Mouse (Mus musculus) erythroid progenitor cell, adult 5-6 weeks (primary cell): ENCODE measurements around the gene Commd1. TPM values are rescaled to one million over a fixed set of nuclear protein-coding genes. Genes with fewer than 3 reads are reported as not detected.

Experiments used
- ATAC-seq: replicated peaks from 2 replicates; pipeline ENCODE4 v1.8.0; 2016; ENCODE audit warnings: moderate number of reproducible peaks, mild to moderate bottlenecking, moderate TSS enrichment, inconsistent platforms; ENCODE audit not compliant: poor library complexity, low FRiP score, severe bottlenecking
- total RNA-seq, 2 experiments: library from RNA; stranded (forward) in 1 of 2; stranded (reverse) in 1 of 2; fragments of 150-400 nt in 1 of 2; fragments of 186-747, 209-891 nt in 1 of 2; gene quantifications; 2 replicates each; pipeline versions ENCODE4 v1.2.3 to v1.2.4; 2015 to 2017; ENCODE audit warnings: low replicate concordance in 2 of 2

The Commd1 gene
- total RNA-seq, 2 experiments from 2014 or later, result 30.7 to 38.1 TPM

- no peak for ATAC-seq
Observed at GRCm38 (mm10) chr11:22957791-22958374, 24.3 kb downstream of the Commd1 start.

- no peak for ATAC-seq
Observed at GRCm38 (mm10) chr11:22956830-22957229, 25.4 kb downstream of the Commd1 start.

- no peak for ATAC-seq
Observed at GRCm38 (mm10) chr11:22956346-22956745, 25.8 kb downstream of the Commd1 start.

- ATAC-seq, result no peak
Observed at GRCm38 (mm10) chr11:22952668-22953067, 29.5 kb downstream of the Commd1 start.

- ATAC-seq, result no peak
Observed at GRCm38 (mm10) chr11:22950131-22950530, 32.1 kb downstream of the Commd1 start.

GRCm38 (mm10) chr11:22949101-22949500 is 33.1 kb downstream of the Commd1 start:
- ATAC-seq, result peak; percentile 71; the same call in 1 of the 2 replicates

- ATAC-seq, result no peak
Observed at GRCm38 (mm10) chr11:22938983-22939382, 43.2 kb downstream of the Commd1 start.

- ATAC-seq, result no peak
Observed at GRCm38 (mm10) chr11:22937716-22938316, 44.4 kb downstream of the Commd1 start.

- ATAC-seq, result no peak
Observed at GRCm38 (mm10) chr11:22936446-22937125, 45.6 kb downstream of the Commd1 start.

- no peak for ATAC-seq
Observed at GRCm38 (mm10) chr11:22932167-22932566, 50.0 kb downstream of the Commd1 start.

GRCm38 (mm10) chr11:22931320-22931905 is 50.8 kb downstream of the Commd1 start:
- no peak for ATAC-seq

- no peak for ATAC-seq
Observed at GRCm38 (mm10) chr11:22930129-22930528, 52.1 kb downstream of the Commd1 start.

GRCm38 (mm10) chr11:22928586-22929169 is 53.5 kb downstream of the Commd1 start:
- ATAC-seq, result no peak

GRCm38 (mm10) chr11:22923606-22924005 is 58.6 kb downstream of the Commd1 start:
- ATAC-seq, result no peak

GRCm38 (mm10) chr11:22922546-22922945 is 59.6 kb downstream of the Commd1 start:
- ATAC-seq, result no peak

GRCm38 (mm10) chr11:22919336-22919735 is 62.8 kb downstream of the Commd1 start:
- no peak for ATAC-seq

GRCm38 (mm10) chr11:22917786-22918185 is 64.4 kb downstream of the Commd1 start:
- ATAC-seq, result no peak

GRCm38 (mm10) chr11:22913744-22914143 is 68.4 kb downstream of the Commd1 start:
- 0 out of 2 replicates have a peak, but pooled peaks have one; percentile 19 for ATAC-seq

- ATAC-seq, result no peak
Observed at GRCm38 (mm10) chr11:22911831-22912230, 70.4 kb downstream of the Commd1 start.

GRCm38 (mm10) chr11:22906453-22906865 is 75.7 kb downstream of the Commd1 start:
- ATAC-seq, result no peak
